Mouse (Mus musculus): ENCODE data around the gene Iba57.
"Not testable (repeated sequence)": the region's sequence is repeated elsewhere in the genome, so short reads cannot be mapped to it uniquely, and the experiment has no call there.

The Iba57 gene

GRCm38 (mm10) chr11:59163255-59164236 is at the start of gene Iba57:
Iba57 (minus strand) TSS chr11:59163739.
- peak; percentile 97 to 98 for DNase-seq

- peak; percentile 45 to 49 for DNase-seq
Measured at GRCm38 (mm10) chr11:59212892-59213494, 49.5 kb upstream of the Iba57 start.

- not testable (repeated sequence) for DNase-seq
Measured at GRCm38 (mm10) chr11:59212320-59212719, 48.8 kb upstream of the Iba57 start.

- not testable (repeated sequence) for DNase-seq
Measured at GRCm38 (mm10) chr11:59211561-59211960, 48.0 kb upstream of the Iba57 start.

- no peak for DNase-seq
Measured at GRCm38 (mm10) chr11:59210020-59210419, 46.5 kb upstream of the Iba57 start.

GRCm38 (mm10) chr11:59209580-59209979 is 46.0 kb upstream of the Iba57 start:
- DNase-seq = peak in 1 of 2 experiments; percentile 55

GRCm38 (mm10) chr11:59209003-59209441 is 45.5 kb upstream of the Iba57 start:
- DNase-seq = peak; percentile 76 to 77

- peak; percentile 97 for DNase-seq
Measured at GRCm38 (mm10) chr11:59208153-59208831, 44.8 kb upstream of the Iba57 start, which contains the start of gene 2310033P09Rik. 2310033P09Rik (plus strand) TSS chr11:59208321.

GRCm38 (mm10) chr11:59202081-59202995 is 38.8 kb upstream of the Iba57 start, which contains the start of gene Mrpl55:
Mrpl55 (plus strand) TSS chr11:59202486.
- peak; percentile 98 for DNase-seq

GRCm38 (mm10) chr11:59201216-59202002 is 37.9 kb upstream of the Iba57 start:
- no peak for DNase-seq

- DNase-seq = no peak
Measured at GRCm38 (mm10) chr11:59196230-59196629, 32.7 kb upstream of the Iba57 start.

GRCm38 (mm10) chr11:59192059-59192386 is 28.5 kb upstream of the Iba57 start, which contains the start of gene Guk1:
Guk1 (minus strand) TSS chr11:59192212.
- DNase-seq = no peak

GRCm38 (mm10) chr11:59191231-59192058 is 27.9 kb upstream of the Iba57 start:
- DNase-seq = peak; percentile 87 to 91

GRCm38 (mm10) chr11:59187706-59188105 is 24.2 kb upstream of the Iba57 start:
- no peak for DNase-seq

GRCm38 (mm10) chr11:59185490-59185889 is 22.0 kb upstream of the Iba57 start:
- DNase-seq = no peak

- DNase-seq = peak; percentile 73 to 80
Measured at GRCm38 (mm10) chr11:59183821-59184220, 20.3 kb upstream of the Iba57 start.

GRCm38 (mm10) chr11:59182864-59183331 is 19.4 kb upstream of the Iba57 start, which contains the start of gene Gjc2:
Gjc2 (minus strand) TSS chr11:59183213.
- peak; percentile 55 to 72 for DNase-seq

GRCm38 (mm10) chr11:59176921-59177320 is 13.4 kb upstream of the Iba57 start:
- peak; percentile 32 to 37 for DNase-seq

GRCm38 (mm10) chr11:59176475-59176874 is 12.9 kb upstream of the Iba57 start:
- DNase-seq = peak in 1 of 2 experiments; percentile 12

All from cerebellum, postnatal 10 days (tissue).